Mouse (Mus musculus): ENCODE measurements around the gene Fgfr2. TPM values are rescaled to one million over a fixed set of nuclear protein-coding genes. Genes with fewer than 3 reads are reported as not detected.

Fgfr2 gene
- polyA plus RNA-seq, 1 experiment: 1.7 TPM

- H3ac ChIP-seq (ENCODE audit: control insufficient read depth, insufficient read length, low read depth): no peak overlapping the region
- peaks cover 100% of the 10 kb centered on the region for H3K79me2 ChIP-seq (ENCODE audit: control insufficient read depth, insufficient read depth)
- H3K27me3 ChIP-seq (ENCODE audit: control insufficient read depth, insufficient read depth, insufficient read length): no peaks in the 10 kb centered on the region
- peaks cover 89% of the 10 kb centered on the region for H3K79me3 ChIP-seq (ENCODE audit: low read depth)
- no peaks in the 10 kb centered on the region for H3K36me3 ChIP-seq (ENCODE audit: control insufficient read depth, insufficient read depth)
- TF ChIP-seq MAX (IDR thresholded peaks at IDR 0.05): no peak
- no peak for TF ChIP-seq CEBPB (IDR thresholded peaks at IDR 0.05; ENCODE audit: low read depth)
- no peak for TF ChIP-seq MYOD1 (IDR thresholded peaks at IDR 0.05; ENCODE audit: control insufficient read depth, insufficient read length, low read depth)
- no peak for TF ChIP-seq CTCF (IDR thresholded peaks at IDR 0.05; ENCODE audit: control insufficient read depth, insufficient read depth, insufficient read length)
- no peak for TF ChIP-seq FOSL1 (IDR thresholded peaks at IDR 0.05; ENCODE audit: insufficient read depth, low read length, poor library complexity, severe bottlenecking)
- TF ChIP-seq USF1 (IDR thresholded peaks at IDR 0.05; ENCODE audit: low read depth): no peak
- no peak for TF ChIP-seq MYOG (IDR thresholded peaks at IDR 0.05; ENCODE audit: control insufficient read depth, extremely low read depth, insufficient read length)
- no peak overlapping the region for H3K4me3 ChIP-seq (ENCODE audit: insufficient read depth, poor library complexity, severe bottlenecking)
These were observed 6.6 kb downstream of the Fgfr2 start for GRCm38 (mm10) chr7:133116542-133116941.

- no peaks in the 10 kb centered on the region for H3K36me3 ChIP-seq (ENCODE audit: control insufficient read depth, insufficient read depth)
- H3ac ChIP-seq (ENCODE audit: control insufficient read depth, insufficient read length, low read depth): no peak overlapping the region
- no peaks in the 10 kb centered on the region for H3K27me3 ChIP-seq (ENCODE audit: control insufficient read depth, insufficient read depth, insufficient read length)
- peaks cover 100% of the 10 kb centered on the region for H3K79me2 ChIP-seq (ENCODE audit: control insufficient read depth, insufficient read depth)
- no peak for TF ChIP-seq USF1 (IDR thresholded peaks at IDR 0.05; ENCODE audit: low read depth)
- no peak for TF ChIP-seq MAX (IDR thresholded peaks at IDR 0.05)
- no peak for TF ChIP-seq FOSL1 (IDR thresholded peaks at IDR 0.05; ENCODE audit: insufficient read depth, low read length, poor library complexity, severe bottlenecking)
- TF ChIP-seq CTCF (IDR thresholded peaks at IDR 0.05; ENCODE audit: control insufficient read depth, insufficient read depth, insufficient read length): no peak
- no peak for TF ChIP-seq MYOG (IDR thresholded peaks at IDR 0.05; ENCODE audit: control insufficient read depth, extremely low read depth, insufficient read length)
- TF ChIP-seq CEBPB (IDR thresholded peaks at IDR 0.05; ENCODE audit: low read depth): no peak
- TF ChIP-seq MYOD1 (IDR thresholded peaks at IDR 0.05; ENCODE audit: control insufficient read depth, insufficient read length, low read depth): no peak
- no peak overlapping the region for H3K4me3 ChIP-seq (ENCODE audit: insufficient read depth, poor library complexity, severe bottlenecking)
- peaks cover 92% of the 10 kb centered on the region for H3K79me3 ChIP-seq (ENCODE audit: low read depth)
These were observed 7.3 kb downstream of the Fgfr2 start for GRCm38 (mm10) chr7:133115886-133116285.

GRCm38 (mm10) chr7:133114847-133115470 is 8.2 kb downstream of the Fgfr2 start:
- Histone ChIP-seq H3K79me2 (ENCODE audit: control insufficient read depth, insufficient read depth) (peaks cover 100% of the 10 kb centered on the region), H3K4me3 (ENCODE audit: insufficient read depth, poor library complexity, severe bottlenecking) (no peak overlapping the region), H3K79me3 (ENCODE audit: low read depth) (peaks cover 92% of the 10 kb centered on the region), H3K27me3 (ENCODE audit: control insufficient read depth, insufficient read depth, insufficient read length) (no peaks in the 10 kb centered on the region), H3ac (ENCODE audit: control insufficient read depth, insufficient read length, low read depth) (no peak overlapping the region), H3K36me3 (ENCODE audit: control insufficient read depth, insufficient read depth) (no peaks in the 10 kb centered on the region)
- no peak for TF ChIP-seq MYOG (IDR thresholded peaks at IDR 0.05; ENCODE audit: control insufficient read depth, extremely low read depth, insufficient read length)
- TF ChIP-seq CTCF (IDR thresholded peaks at IDR 0.05; ENCODE audit: control insufficient read depth, insufficient read depth, insufficient read length): no peak
- no peak for TF ChIP-seq MYOD1 (IDR thresholded peaks at IDR 0.05; ENCODE audit: control insufficient read depth, insufficient read length, low read depth)
- TF ChIP-seq USF1 (IDR thresholded peaks at IDR 0.05; ENCODE audit: low read depth): no peak
- TF ChIP-seq CEBPB (IDR thresholded peaks at IDR 0.05; ENCODE audit: low read depth): no peak
- no peak for TF ChIP-seq FOSL1 (IDR thresholded peaks at IDR 0.05; ENCODE audit: insufficient read depth, low read length, poor library complexity, severe bottlenecking)
- no peak for TF ChIP-seq MAX (IDR thresholded peaks at IDR 0.05)

DNA sequence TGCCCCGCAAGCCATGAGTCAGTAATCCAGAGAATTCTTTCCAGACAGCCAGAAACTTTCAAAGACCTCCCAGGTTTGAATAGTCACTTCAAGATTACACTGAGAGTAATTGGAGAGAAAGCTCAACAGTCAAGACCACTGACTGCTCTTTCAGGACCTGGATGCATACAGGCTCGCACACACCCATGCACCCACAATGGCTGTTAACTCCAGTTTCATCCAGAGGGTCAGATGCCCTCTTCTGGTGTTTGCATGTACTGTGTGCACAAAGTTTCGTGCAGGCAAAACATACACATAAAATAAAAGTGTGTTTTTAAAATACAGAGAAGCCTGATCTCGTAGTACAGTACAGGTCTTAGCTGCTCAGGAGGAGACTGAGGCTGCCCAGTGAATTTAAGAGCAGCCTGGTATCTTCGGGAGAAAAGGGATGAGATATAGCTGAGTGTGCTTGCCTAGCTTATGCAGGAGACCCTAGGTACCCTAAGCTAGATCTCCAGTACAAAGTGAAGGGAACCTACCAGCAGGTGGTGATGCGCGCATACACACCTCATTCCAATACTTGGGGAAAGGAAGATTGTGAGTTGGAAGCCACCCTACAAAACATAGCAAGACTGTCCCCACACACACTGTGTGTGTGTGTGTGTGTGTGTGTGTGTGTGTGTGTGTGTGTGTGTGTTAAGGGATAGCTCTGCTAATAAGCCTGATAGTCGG is 9.8 kb downstream of the Fgfr2 start:
- Histone ChIP-seq H3K79me2 (ENCODE audit: control insufficient read depth, insufficient read depth) (peaks cover 100% of the 10 kb centered on the region), H3K36me3 (ENCODE audit: control insufficient read depth, insufficient read depth) (no peaks in the 10 kb centered on the region), H3K4me3 (ENCODE audit: insufficient read depth, poor library complexity, severe bottlenecking) (no peak overlapping the region), H3K27me3 (ENCODE audit: control insufficient read depth, insufficient read depth, insufficient read length) (no peaks in the 10 kb centered on the region), H3K79me3 (ENCODE audit: low read depth) (peaks cover 91% of the 10 kb centered on the region), H3ac (ENCODE audit: control insufficient read depth, insufficient read length, low read depth) (no peak overlapping the region)
- TF ChIP-seq MYOG (IDR thresholded peaks at IDR 0.05; ENCODE audit: control insufficient read depth, extremely low read depth, insufficient read length) (no peak), USF1 (IDR thresholded peaks at IDR 0.05; ENCODE audit: low read depth) (no peak), CTCF (IDR thresholded peaks at IDR 0.05; ENCODE audit: control insufficient read depth, insufficient read depth, insufficient read length) (peak; percentile 4), MAX (IDR thresholded peaks at IDR 0.05) (no peak), FOSL1 (IDR thresholded peaks at IDR 0.05; ENCODE audit: insufficient read depth, low read length, poor library complexity, severe bottlenecking) (no peak)

- TF ChIP-seq CTCF (IDR thresholded peaks at IDR 0.05; ENCODE audit: control insufficient read depth, insufficient read depth, insufficient read length) (no peak), MYOG (IDR thresholded peaks at IDR 0.05; ENCODE audit: control insufficient read depth, extremely low read depth, insufficient read length) (no peak), MYOD1 (IDR thresholded peaks at IDR 0.05; ENCODE audit: control insufficient read depth, insufficient read length, low read depth) (no peak), MAX (IDR thresholded peaks at IDR 0.05) (no peak), FOSL1 (IDR thresholded peaks at IDR 0.05; ENCODE audit: insufficient read depth, low read length, poor library complexity, severe bottlenecking) (no peak), USF1 (IDR thresholded peaks at IDR 0.05; ENCODE audit: low read depth) (no peak), CEBPB (IDR thresholded peaks at IDR 0.05; ENCODE audit: low read depth) (no peak)
- no peak overlapping the region for H3K4me3 ChIP-seq (ENCODE audit: insufficient read depth, poor library complexity, severe bottlenecking)
- no peaks in the 10 kb centered on the region for H3K27me3 ChIP-seq (ENCODE audit: control insufficient read depth, insufficient read depth, insufficient read length)
- peaks cover 100% of the 10 kb centered on the region for H3K79me2 ChIP-seq (ENCODE audit: control insufficient read depth, insufficient read depth)
- no peak overlapping the region for H3ac ChIP-seq (ENCODE audit: control insufficient read depth, insufficient read length, low read depth)
- peaks cover 92% of the 10 kb centered on the region for H3K79me3 ChIP-seq (ENCODE audit: low read depth)
- no peaks in the 10 kb centered on the region for H3K36me3 ChIP-seq (ENCODE audit: control insufficient read depth, insufficient read depth)
These were observed 10.8 kb downstream of the Fgfr2 start for GRCm38 (mm10) chr7:133112351-133112831.
